Mouse (Mus musculus) fibroblast of lung, adult 2 months (primary cell): Measurements from ENCODE around the gene Elmo3.

ENCODE experiments used
- DNase-seq: peaks from one replicate; pipeline ENCODE4 v3.0.0-alpha.2; 2011; ENCODE audit warnings: low read depth

The Elmo3 gene

GRCm38 (mm10) chr8:105298351-105299252, 6.8 kb upstream of the Elmo3 start:
- no peak for DNase-seq

- no peak for DNase-seq
These were observed 5.4 kb upstream of the Elmo3 start for GRCm38 (mm10) chr8:105299962-105300361.

GRCm38 (mm10) chr8:105303396-105303795, 2.0 kb upstream of the Elmo3 start:
- DNase-seq = no peak

GRCm38 (mm10) chr8:105303874-105304273, 1.5 kb upstream of the Elmo3 start:
- DNase-seq = no peak

- DNase-seq = no peak
These were observed 833 bp upstream of the Elmo3 start for GRCm38 (mm10) chr8:105304325-105305210.

GRCm38 (mm10) chr8:105306146-105306691, 818 bp downstream of the Elmo3 start:
- no peak for DNase-seq

GRCm38 (mm10) chr8:105307670-105308069, 2.3 kb downstream of the Elmo3 start:
- no peak for DNase-seq

- no peak for DNase-seq
These were observed 3.0 kb downstream of the Elmo3 start for GRCm38 (mm10) chr8:105308428-105308827.

- DNase-seq = no peak
These were observed 3.9 kb downstream of the Elmo3 start for GRCm38 (mm10) chr8:105309142-105309847.

GRCm38 (mm10) chr8:105310118-105310517, 4.7 kb downstream of the Elmo3 start:
- no peak for DNase-seq

- DNase-seq = no peak
These were observed 6.3 kb downstream of the Elmo3 start for GRCm38 (mm10) chr8:105311718-105312117.

GRCm38 (mm10) chr8:105312891-105313481, 7.6 kb downstream of the Elmo3 start:
- no peak for DNase-seq

GRCm38 (mm10) chr8:105313622-105314402, 8.4 kb downstream of the Elmo3 start:
- DNase-seq = no peak

GRCm38 (mm10) chr8:105315073-105315769, 9.8 kb downstream of the Elmo3 start:
- DNase-seq = no peak

- peak; percentile 44 for DNase-seq
These were observed 12.5 kb downstream of the Elmo3 start for GRCm38 (mm10) chr8:105317941-105318340.

- DNase-seq = no peak
These were observed 13.3 kb downstream of the Elmo3 start for GRCm38 (mm10) chr8:105318662-105319190.

GRCm38 (mm10) chr8:105323183-105323582, 17.8 kb downstream of the Elmo3 start:
- DNase-seq = no peak

GRCm38 (mm10) chr8:105325641-105326093, 20.3 kb downstream of the Elmo3 start:
- DNase-seq = no peak

- peak; percentile 87 for DNase-seq
These were observed 20.8 kb downstream of the Elmo3 start, which contains the start of the genes Lrrc29 and Tmem208 for GRCm38 (mm10) chr8:105326141-105326672. TSS of gene Lrrc29 (minus strand) at chr8:105326278. TSS of gene Tmem208 (plus strand) at chr8:105326354.
